Mouse (Mus musculus) heart, postnatal 0 days (tissue): Measurements from ENCODE around the gene Slc30a4. TPM values are rescaled to one million over a fixed set of nuclear protein-coding genes. Genes with fewer than 3 reads are reported as not detected.

Experiments used
- ATAC-seq: fragments of 200-750 bp; cut with Nextera tagmentation; 2 replicates; pipeline ENCODE4 v1.8.0; 2017; ENCODE audit warnings: low read depth, moderate number of reproducible peaks, moderate library complexity; ENCODE audit not compliant: insufficient read depth
- DNase-seq: peaks from one replicate; pipeline ENCODE4 v3.0.0-alpha.2; 2016; ENCODE audit warnings: low spot score
- H3K27ac ChIP-seq: fragments of 300-500 bp; sonication (generic); 2 replicates; pipeline ENCODE4 v1.5.1; 2014; ENCODE audit warnings: low read depth, mild to moderate bottlenecking
- H3K27me3 ChIP-seq: fragments of 300-500 bp; sonication (generic); 2 replicates; pipeline ENCODE4 v1.6.1; 2014; ENCODE audit warnings: low read length, mixed read lengths; ENCODE audit not compliant: control insufficient read depth, insufficient read depth
- H3K36me3 ChIP-seq: fragments of 300-500 bp; sonication (generic); replicated peaks from 2 replicates; pipeline ENCODE4 v1.6.1; 2014; ENCODE audit warnings: low read length, mixed read lengths; ENCODE audit not compliant: control insufficient read depth, insufficient read depth
- H3K4me1 ChIP-seq: fragments of 300-500 bp; sonication (generic); 2 replicates; pipeline ENCODE4 v1.6.1; 2014; ENCODE audit warnings: antibody characterized with exemption; ENCODE audit not compliant: control insufficient read depth, insufficient read depth
- H3K4me2 ChIP-seq: fragments of 300-500 bp; sonication (generic); 2 replicates; pipeline ENCODE4 v1.6.1; 2014; ENCODE audit warnings: low read depth, mild to moderate bottlenecking, low read length, moderate library complexity
- H3K4me3 ChIP-seq: fragments of 300-500 bp; sonication (generic); 2 replicates; pipeline ENCODE4 v1.5.1; 2014; ENCODE audit warnings: low read depth, low read length
- H3K9ac ChIP-seq: fragments of 300-500 bp; sonication (generic); replicated peaks from 2 replicates; pipeline ENCODE4 v1.6.1; 2014; ENCODE audit warnings: low read depth, low read length, mixed read lengths
- H3K9me3 ChIP-seq: fragments of 300-500 bp; sonication (generic); replicated peaks from 2 replicates; pipeline ENCODE4 v1.6.1; 2016; ENCODE audit warnings: low read length; ENCODE audit not compliant: control insufficient read depth
- CTCF ChIP-seq: IDR thresholded peaks from 2 replicates; pipeline ENCODE4 v1.5.1; 2016; ENCODE audit warnings: antibody characterized with exemption, control low read depth, low read depth
- EP300 ChIP-seq: IDR thresholded peaks from 2 replicates; pipeline ENCODE4 v1.6.1; 2016; ENCODE audit warnings: antibody characterized with exemption, low read depth
- WGBS: fragments of 180-500 bp; shearing (Covaris S2); extraction: QIAGEN DNeasy Blood & Tissue Kit; methylation state at CpG from one replicate; pipeline ENCODE4 v1.1.7; 2014; 5-methylcytosine and 5-hydroxymethylcytosine counted together
- polyA plus RNA-seq: library from polyadenylated mRNA; unstranded; fragments of >200 nt; fragmentation: Nextera tagmentation; extraction: Ambion mirVana; gene quantifications from 2 replicates; pipeline ENCODE4 v1.2.1, GENCODE M21; 2015
- total RNA-seq: library from RNA; depleted of rRNA; stranded (reverse); fragments of >200 nt; gene quantifications from 2 replicates; pipeline ENCODE4 v1.2.3, GENCODE M21; 2014; ENCODE audit warnings: low replicate concordance

Gene Slc30a4
- total and polyA plus RNA-seq, 2 experiments from 2014 or later = 3.8 to 20.2 TPM

DNA sequence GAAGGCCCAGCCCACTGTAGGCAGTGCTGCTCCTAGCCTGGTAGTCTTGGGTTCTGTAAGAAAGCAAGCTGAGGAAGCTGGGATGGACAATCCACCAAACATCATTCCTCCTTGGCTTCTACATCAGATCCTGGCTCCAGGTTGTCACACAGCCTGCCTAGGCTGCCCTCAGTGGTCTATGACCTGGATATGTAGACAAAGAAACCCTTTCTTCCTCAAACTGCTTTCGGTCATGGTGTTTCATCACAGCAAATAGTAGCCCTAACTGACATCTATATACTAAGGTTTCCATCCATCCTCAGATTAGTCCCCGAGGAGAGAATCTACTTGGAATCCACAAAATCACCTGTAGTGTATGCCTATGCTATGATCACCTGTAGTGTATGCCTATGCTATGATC lies 27.3 kb downstream of the Slc30a4 start:
- H3K27ac ChIP-seq = no peak overlapping the region
- DNase-seq = no peak

DNA sequence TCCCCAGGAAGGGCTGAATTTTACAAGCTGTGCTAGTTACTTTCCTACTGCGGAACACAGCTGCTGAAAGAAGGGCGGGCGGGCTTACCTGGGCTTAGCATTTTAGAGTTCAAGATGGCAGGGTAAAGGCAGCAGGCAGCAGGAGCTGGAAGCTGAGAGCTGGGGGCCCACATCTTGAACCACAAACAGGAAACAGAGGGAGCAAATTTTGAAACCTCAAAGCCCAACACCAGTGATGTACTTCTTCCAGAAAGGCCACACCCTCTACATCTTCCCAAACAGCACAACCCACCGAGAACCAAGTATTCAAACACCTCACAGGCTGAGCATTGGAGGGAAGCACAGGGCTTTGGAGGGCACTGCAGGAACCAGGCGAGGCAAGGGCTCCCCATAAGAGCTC lies 29.6 kb downstream of the Slc30a4 start:
- no peaks in the 10 kb centered on the region for H3K9me3 ChIP-seq
- ATAC-seq = no peak
- H3K4me1 ChIP-seq = no peaks in the 10 kb centered on the region
- WGBS = 60% methylated on average over 5 of the region's 5 CpGs
- DNase-seq = no peak
- no peak overlapping the region for H3K4me3 ChIP-seq
- H3K9ac ChIP-seq = no peak overlapping the region
- no peak overlapping the region for H3K4me2 ChIP-seq
- H3K27me3 ChIP-seq = no peaks in the 10 kb centered on the region
- no peaks in the 10 kb centered on the region for H3K36me3 ChIP-seq
- no peak overlapping the region for H3K27ac ChIP-seq
- TF ChIP-seq EP300 (no peak), CTCF (no peak)

More for the DNA sequence above, 27.3 kb downstream of the Slc30a4 start:
- H3K9me3 ChIP-seq = no peaks in the 10 kb centered on the region
- H3K4me2 ChIP-seq = no peak overlapping the region
- H3K36me3 ChIP-seq = no peaks in the 10 kb centered on the region
- H3K4me1 ChIP-seq = no peaks in the 10 kb centered on the region
- H3K4me3 ChIP-seq = no peak overlapping the region
- ATAC-seq = no peak
- 87% methylated on average over 2 of the region's 2 CpGs for WGBS
- no peak overlapping the region for H3K9ac ChIP-seq
- no peak for TF ChIP-seq EP300
- H3K27me3 ChIP-seq = no peaks in the 10 kb centered on the region

DNA sequence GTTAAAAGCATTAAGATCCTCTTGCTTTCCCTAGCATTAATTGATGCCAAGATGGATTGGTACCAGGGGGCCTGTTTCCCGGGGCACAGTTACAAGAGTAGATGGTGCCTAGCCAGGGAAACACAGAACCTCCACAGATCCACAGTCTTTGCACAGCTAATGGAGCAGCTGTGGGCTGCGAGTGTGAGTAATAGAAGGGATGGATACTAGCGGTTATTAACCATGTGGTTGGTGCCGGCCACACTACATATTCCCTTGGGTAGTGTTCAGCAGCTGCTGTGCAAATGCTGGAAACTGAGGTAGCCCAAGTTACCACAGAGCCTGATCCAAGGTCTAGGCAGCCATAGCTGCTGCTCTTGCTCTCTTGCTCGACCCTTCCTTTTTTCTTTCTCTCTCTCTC lies 30.7 kb downstream of the Slc30a4 start:
- Histone ChIP-seq H3K27ac (no peak overlapping the region), H3K36me3 (no peaks in the 10 kb centered on the region), H3K4me3 (no peak overlapping the region), H3K9me3 (no peaks in the 10 kb centered on the region), H3K9ac (no peak overlapping the region), H3K27me3 (no peaks in the 10 kb centered on the region), H3K4me2 (no peak overlapping the region), H3K4me1 (no peaks in the 10 kb centered on the region)
- DNase-seq (no peak), ATAC-seq (no peak)
- TF ChIP-seq EP300 (no peak), CTCF (no peak)
- 64% methylated on average over 5 of the region's 5 CpGs for WGBS

DNA sequence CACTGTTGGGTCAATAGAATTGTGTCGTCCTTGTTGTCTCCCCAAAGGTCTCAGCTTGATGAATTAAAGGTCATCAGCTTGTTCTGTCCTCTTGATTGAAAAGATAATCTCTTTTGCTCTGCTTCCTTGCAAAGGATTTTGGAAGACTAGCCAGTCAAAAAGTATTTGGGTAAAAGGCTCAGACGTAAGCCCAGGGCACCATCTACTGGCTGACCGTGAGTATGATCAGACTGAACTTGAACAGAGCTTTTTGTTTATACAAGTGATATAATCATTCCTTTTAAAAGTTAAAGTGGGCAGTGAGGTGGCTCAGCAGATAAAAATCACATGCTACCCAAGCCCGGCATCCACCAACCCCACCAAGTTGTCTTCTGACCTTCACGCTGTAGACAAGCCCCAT lies 34.6 kb downstream of the Slc30a4 start:
- 30% methylated on average over 5 of the region's 5 CpGs for WGBS

DNA sequence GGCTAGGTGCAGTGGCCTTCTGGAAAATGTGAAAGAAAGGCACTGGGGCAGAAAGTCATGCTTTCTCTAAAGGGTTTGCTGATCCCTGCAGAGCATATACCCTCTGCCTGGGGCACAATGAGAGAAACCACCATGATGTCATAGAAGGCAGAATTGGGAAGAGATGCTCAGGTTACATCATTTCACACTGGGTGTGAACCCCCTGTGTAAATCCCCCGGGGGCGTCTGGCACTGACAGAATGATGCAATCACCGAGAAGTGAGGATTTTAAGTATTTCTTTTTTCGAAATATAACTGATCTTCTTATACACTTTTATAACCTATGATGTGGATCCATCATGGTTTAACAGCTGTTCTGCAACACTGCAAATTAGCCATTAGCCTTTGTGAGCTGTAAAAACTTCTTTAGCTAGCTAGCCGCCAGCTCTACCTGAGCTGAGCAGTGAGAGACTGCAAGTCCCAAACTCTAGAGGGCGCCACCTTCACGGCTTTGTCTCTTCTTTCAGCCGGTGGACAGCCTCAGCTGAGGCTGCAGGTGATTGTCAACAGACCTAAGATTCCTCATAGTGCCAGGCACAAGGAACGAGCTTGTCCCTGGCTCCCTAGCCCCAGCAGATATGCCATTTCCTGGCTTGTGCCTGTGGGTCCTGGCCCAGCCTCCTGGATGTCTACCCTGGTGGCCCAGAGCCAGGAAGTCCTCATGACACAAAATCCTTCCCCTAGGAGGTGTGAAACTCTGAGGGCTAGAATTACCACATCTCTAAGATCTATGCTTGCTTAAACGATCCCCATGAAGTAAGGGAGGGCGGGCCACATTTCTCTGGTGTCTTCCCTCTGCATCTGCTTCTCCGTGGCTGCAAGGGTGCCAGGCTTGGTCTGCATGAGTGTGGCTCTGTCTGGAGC lies 36.2 kb downstream of the Slc30a4 start:
- no peaks in the 10 kb centered on the region for H3K4me1 ChIP-seq
- ATAC-seq = no peak
- DNase-seq = no peak
- H3K4me2 ChIP-seq = no peak overlapping the region
- no peak overlapping the region for H3K4me3 ChIP-seq
- no peaks in the 10 kb centered on the region for H3K27me3 ChIP-seq
- H3K36me3 ChIP-seq = no peaks in the 10 kb centered on the region
- H3K27ac ChIP-seq = no peak overlapping the region
- no peak overlapping the region for H3K9ac ChIP-seq
- WGBS = 29% methylated on average over 12 of the region's 12 CpGs
- H3K9me3 ChIP-seq = no peaks in the 10 kb centered on the region
- peak; percentile 59 for TF ChIP-seq CTCF
- TF ChIP-seq EP300 = no peak

More for the DNA sequence above, 34.6 kb downstream of the Slc30a4 start:
- no peak for ATAC-seq
- peak; percentile 65 for DNase-seq
- no peaks in the 10 kb centered on the region for H3K4me1 ChIP-seq
- H3K27ac ChIP-seq = no peak overlapping the region
- no peaks in the 10 kb centered on the region for H3K27me3 ChIP-seq
- no peak overlapping the region for H3K9ac ChIP-seq
- TF ChIP-seq CTCF (peak; percentile 66), EP300 (no peak)
- H3K36me3 ChIP-seq = no peaks in the 10 kb centered on the region
- H3K4me2 ChIP-seq = no peak overlapping the region
- no peaks in the 10 kb centered on the region for H3K9me3 ChIP-seq
- no peak overlapping the region for H3K4me3 ChIP-seq
